Mouse (Mus musculus) C2C12 (cell line): ENCODE measurements around the gene Spint2. TPM values are rescaled to one million over a fixed set of nuclear protein-coding genes. Genes with fewer than 3 reads are reported as not detected.
A peak's percentile ranks its signal among the peaks of the same experiment; 100 is the strongest.

Source experiments
- H3K27me3 ChIP-seq: one replicate; pipeline ENCODE4 v1.6.1; 2011; ENCODE audit not compliant: control insufficient read depth, insufficient read depth, insufficient read length
- H3K36me3 ChIP-seq: one replicate; pipeline ENCODE4 v1.6.1; 2011; ENCODE audit not compliant: control insufficient read depth, insufficient read depth
- H3K4me3 ChIP-seq: one replicate; pipeline ENCODE4 v1.5.1; 2011; ENCODE audit warnings: mild to moderate bottlenecking, control low read depth; ENCODE audit not compliant: poor library complexity, insufficient read depth, severe bottlenecking
- H3K79me2 ChIP-seq: one replicate; pipeline ENCODE4 v1.6.1; 2011; ENCODE audit not compliant: control insufficient read depth, insufficient read depth
- H3K79me3 ChIP-seq: one replicate; pipeline ENCODE4 v1.6.1; 2011; ENCODE audit warnings: low read depth, control low read depth
- H3ac ChIP-seq: one replicate; pipeline ENCODE3; 2011; ENCODE audit warnings: low read depth; ENCODE audit not compliant: control insufficient read depth, insufficient read length
- CEBPB ChIP-seq: IDR thresholded peaks from one replicate; pipeline ENCODE4 v1.6.1; 2011; ENCODE audit warnings: low read depth, mild to moderate bottlenecking, control low read depth, moderate library complexity
- CTCF ChIP-seq: IDR thresholded peaks from one replicate; pipeline ENCODE4 v1.5.1; 2011; ENCODE audit not compliant: control insufficient read depth, insufficient read depth, insufficient read length
- FOSL1 ChIP-seq: IDR thresholded peaks from one replicate; pipeline ENCODE4 v1.8.0; 2011; ENCODE audit warnings: mild to moderate bottlenecking, low read length; ENCODE audit not compliant: poor library complexity, insufficient read depth, severe bottlenecking
- MAX ChIP-seq: IDR thresholded peaks from one replicate; pipeline ENCODE4 v1.6.1; 2011; ENCODE audit warnings: mild to moderate bottlenecking, control low read depth
- MYOD1 ChIP-seq: IDR thresholded peaks from one replicate; pipeline ENCODE4 v1.6.1; 2011; ENCODE audit warnings: low read depth; ENCODE audit not compliant: control insufficient read depth, insufficient read length
- MYOG ChIP-seq: IDR thresholded peaks from one replicate; pipeline ENCODE4 v1.6.1; 2011; ENCODE audit not compliant: control insufficient read depth, insufficient read length; ENCODE audit errors: extremely low read depth
- USF1 ChIP-seq: IDR thresholded peaks from one replicate; pipeline ENCODE4 v1.6.1; 2011; ENCODE audit warnings: low read depth, mild to moderate bottlenecking, control low read depth, moderate library complexity
- polyA plus RNA-seq: library from polyadenylated mRNA; unstranded; fragments of >200 nt; fragmentation: generic; extraction: Trizol; gene quantifications from one replicate; pipeline ENCODE4 v1.2.1, GENCODE M21; 2012; ENCODE audit warnings: missing spikeins

Gene Spint2
- polyA plus RNA-seq, 1 experiment = not detected

DNA sequence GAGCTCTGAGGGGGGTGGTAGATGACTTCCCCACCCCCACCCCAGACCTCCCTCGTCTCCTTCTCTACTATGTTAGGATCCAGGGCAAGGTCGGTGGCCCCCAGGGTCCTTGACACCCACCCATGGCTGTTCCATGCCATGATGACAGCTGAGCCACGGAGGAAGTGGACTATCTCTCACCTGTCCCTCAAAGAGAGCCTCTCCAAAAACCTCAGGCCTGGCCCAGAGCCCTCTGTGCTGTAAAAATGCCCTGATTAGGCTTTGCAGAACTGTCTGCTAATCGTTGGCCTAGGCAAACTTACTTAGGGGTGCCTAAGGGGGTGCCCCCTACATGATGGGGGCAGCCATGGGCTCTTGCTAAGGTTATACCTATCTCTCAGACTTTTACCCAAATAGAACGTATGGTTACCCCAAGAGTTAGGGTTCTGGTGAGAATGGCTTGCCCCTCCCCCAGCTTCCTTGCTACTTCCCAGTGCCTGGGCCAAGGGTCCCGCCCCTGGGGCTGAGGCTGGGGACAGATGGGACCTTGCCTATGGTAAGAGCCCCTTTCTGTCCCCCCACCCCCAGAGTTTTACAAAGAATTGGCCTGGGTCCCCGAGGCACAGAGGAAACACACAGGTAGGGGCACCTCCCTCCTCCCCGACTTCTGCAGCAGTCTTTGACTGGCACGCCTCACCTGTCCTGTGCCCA is 32.0 kb upstream of the Spint2 start:
- Histone ChIP-seq H3K79me2 (no peaks in the 10 kb centered on the region), H3K27me3 (no peaks in the 10 kb centered on the region), H3K79me3 (no peaks in the 10 kb centered on the region), H3K36me3 (no peaks in the 10 kb centered on the region), H3K4me3 (no peak overlapping the region), H3ac (no peak overlapping the region)
- TF ChIP-seq MYOG (no peak), MAX (no peak), USF1 (no peak), CTCF (no peak), MYOD1 (no peak), CEBPB (no peak), FOSL1 (no peak)

DNA sequence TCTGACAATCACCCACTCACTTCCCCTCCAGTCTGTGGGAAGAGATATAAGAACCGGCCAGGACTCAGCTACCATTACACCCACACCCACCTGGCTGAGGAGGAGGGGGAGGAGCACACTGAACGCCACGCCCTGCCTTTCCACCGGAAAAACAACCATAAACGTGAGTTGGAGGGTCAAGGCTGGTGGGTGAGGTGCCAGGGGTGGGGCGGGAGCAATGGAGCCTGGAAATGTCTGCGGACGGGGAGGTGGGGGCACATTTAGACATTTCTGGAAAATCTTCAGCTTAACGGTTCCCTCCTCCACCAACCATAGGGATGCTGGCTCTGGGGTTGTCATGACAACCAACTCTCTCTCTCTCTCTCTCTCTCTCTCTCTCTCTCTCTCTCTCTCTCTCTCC is 31.3 kb upstream of the Spint2 start:
- no peaks in the 10 kb centered on the region for H3K79me3 ChIP-seq
- no peak for TF ChIP-seq CEBPB
- TF ChIP-seq CTCF = no peak
- no peak for TF ChIP-seq MYOG
- TF ChIP-seq MAX = no peak
- no peak for TF ChIP-seq USF1
- no peak for TF ChIP-seq FOSL1
- TF ChIP-seq MYOD1 = no peak
- H3ac ChIP-seq = no peak overlapping the region
- no peaks in the 10 kb centered on the region for H3K36me3 ChIP-seq
- H3K4me3 ChIP-seq = no peak overlapping the region
- H3K79me2 ChIP-seq = no peaks in the 10 kb centered on the region
- no peaks in the 10 kb centered on the region for H3K27me3 ChIP-seq

DNA sequence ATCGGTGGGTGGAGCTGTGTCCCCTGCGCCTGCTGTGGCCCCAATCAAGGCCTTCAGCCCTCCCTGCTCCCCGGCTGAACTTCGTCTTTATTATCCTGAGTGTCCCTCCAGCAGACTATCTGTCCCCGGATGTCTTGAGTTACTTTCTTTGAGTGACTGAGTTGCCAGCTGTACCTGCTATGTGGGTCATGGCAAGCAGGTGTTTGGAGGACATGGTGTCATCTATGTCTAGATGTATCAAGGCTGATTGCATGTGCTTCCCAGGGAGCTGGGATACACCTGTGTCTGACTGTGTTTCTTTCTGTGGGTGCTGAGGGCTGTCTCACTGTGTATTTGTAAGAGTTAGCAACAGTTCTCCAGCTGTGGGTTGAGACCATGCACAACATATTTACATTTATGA is 28.0 kb upstream of the Spint2 start:
- Histone ChIP-seq H3K79me2 (no peaks in the 10 kb centered on the region), H3K4me3 (no peak overlapping the region), H3K79me3 (no peaks in the 10 kb centered on the region), H3K36me3 (no peaks in the 10 kb centered on the region), H3ac (no peak overlapping the region), H3K27me3 (no peaks in the 10 kb centered on the region)
- TF ChIP-seq MAX = no peak
- no peak for TF ChIP-seq FOSL1
- TF ChIP-seq CEBPB = no peak
- no peak for TF ChIP-seq MYOG
- TF ChIP-seq CTCF = no peak
- TF ChIP-seq MYOD1 = no peak
- TF ChIP-seq USF1 = no peak

DNA sequence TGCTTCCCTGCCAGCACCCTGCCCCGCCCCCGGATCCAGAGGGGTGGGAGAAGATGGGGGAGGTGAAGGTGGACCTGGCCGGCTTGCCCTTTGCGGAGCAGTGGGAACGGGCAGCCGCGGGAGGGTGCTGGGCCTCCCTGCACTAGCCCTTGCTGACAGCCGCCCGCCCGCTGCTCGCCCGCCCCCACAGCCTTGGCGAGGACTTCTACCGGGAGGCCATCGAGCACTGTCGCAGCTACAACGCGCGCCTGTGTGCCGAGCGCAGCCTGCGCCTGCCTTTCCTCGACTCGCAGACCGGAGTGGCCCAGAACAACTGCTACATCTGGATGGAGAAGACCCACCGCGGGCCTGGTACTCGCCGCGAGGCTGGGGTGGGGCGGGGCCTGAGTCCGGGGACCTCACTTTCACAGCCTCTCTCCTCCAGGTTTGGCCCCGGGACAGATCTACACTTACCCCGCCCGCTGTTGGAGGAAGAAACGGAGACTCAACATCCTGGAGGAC is 27.6 kb upstream of the Spint2 start:
- Histone ChIP-seq H3K4me3 (no peak overlapping the region), H3K79me3 (no peaks in the 10 kb centered on the region), H3ac (no peak overlapping the region), H3K79me2 (no peaks in the 10 kb centered on the region), H3K36me3 (no peaks in the 10 kb centered on the region), H3K27me3 (no peaks in the 10 kb centered on the region)
- TF ChIP-seq USF1 (no peak), MYOD1 (no peak)

DNA sequence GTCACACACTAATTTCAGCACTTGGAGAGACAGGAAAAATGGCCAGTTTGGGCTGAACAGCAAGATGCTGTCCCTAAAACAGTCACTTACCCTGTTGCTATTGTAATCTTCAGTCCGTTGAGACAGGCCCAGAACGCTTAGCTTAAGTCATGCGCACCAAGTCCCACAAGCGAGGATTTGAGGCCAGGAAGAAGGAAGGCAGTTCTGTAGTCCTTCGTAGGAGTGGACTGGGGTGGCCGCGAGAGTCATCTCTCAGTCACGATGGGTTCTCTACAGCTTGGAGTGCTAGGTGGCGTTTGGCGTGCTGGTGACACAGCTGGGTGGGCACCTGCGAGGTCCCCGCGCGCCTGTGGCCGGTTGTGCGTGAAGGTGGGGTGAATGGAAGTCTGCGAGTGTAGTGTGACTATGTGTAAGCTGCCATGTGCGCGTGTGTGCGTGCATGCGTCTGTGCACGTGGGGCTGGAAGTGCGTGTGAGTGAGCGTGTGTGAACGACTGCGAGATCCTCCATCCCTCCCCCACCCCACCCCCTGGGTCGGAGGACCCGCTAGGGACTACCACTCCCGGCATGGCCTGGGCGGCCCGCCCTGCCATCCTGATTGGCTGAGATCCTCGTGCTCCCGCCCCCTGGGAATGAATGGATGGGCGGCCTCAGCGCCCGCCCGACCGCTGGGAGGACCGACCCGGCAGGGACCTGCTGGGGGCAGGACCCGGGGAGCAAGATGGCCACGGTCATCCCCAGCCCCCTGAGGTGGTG is 25.8 kb upstream of the Spint2 start:
- H3K36me3 ChIP-seq = no peaks in the 10 kb centered on the region
- H3K79me3 ChIP-seq = no peaks in the 10 kb centered on the region
- TF ChIP-seq MYOD1 = no peak
- no peak for TF ChIP-seq FOSL1
- TF ChIP-seq MAX = no peak
- TF ChIP-seq USF1 = no peak
- TF ChIP-seq MYOG = no peak
- TF ChIP-seq CTCF = no peak
- no peak for TF ChIP-seq CEBPB
- no peaks in the 10 kb centered on the region for H3K79me2 ChIP-seq
- H3K4me3 ChIP-seq = peak overlapping the region; percentile 38
- no peaks in the 10 kb centered on the region for H3K27me3 ChIP-seq
- H3ac ChIP-seq = peak overlapping the region; percentile 68

DNA sequence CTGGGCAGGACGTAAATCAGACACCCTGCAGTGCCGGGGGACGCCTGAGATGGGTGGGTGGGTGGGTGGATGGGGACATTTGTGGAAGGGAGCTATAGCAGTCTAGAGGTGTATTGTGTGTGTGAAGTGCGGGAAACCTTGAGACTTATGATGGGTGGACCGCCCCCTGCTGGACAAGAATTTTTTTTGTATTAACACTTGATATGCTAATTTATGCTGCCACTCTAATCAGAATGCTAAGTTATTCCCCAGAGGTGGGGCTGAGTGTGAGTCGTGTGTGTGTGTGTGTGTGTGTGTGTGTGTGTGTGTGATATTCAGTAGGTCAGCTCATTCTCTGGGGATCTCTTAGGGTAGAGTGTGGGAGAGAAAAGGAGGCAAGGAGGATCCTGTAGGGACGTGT is 24.9 kb upstream of the Spint2 start:
- Histone ChIP-seq H3K27me3 (no peaks in the 10 kb centered on the region), H3K36me3 (no peaks in the 10 kb centered on the region), H3K79me2 (no peaks in the 10 kb centered on the region), H3K4me3 (no peak overlapping the region), H3K79me3 (no peaks in the 10 kb centered on the region), H3ac (no peak overlapping the region)
- TF ChIP-seq FOSL1 (no peak), MYOG (no peak), MYOD1 (no peak), CTCF (no peak), MAX (no peak), CEBPB (no peak), USF1 (no peak)
